Mouse (Mus musculus) neural tube, embryonic 12.5 days (tissue): ENCODE measurements around the gene 4933412E24Rik. TPM values are rescaled to one million over a fixed set of nuclear protein-coding genes. Genes with fewer than 3 reads are reported as not detected.

Experiments used
- ATAC-seq: fragments of 200-750 bp; cut with Nextera tagmentation; 2 replicates; pipeline ENCODE4 v1.8.0; 2017; ENCODE audit warnings: low read depth, mild to moderate bottlenecking, moderate TSS enrichment, moderate library complexity; ENCODE audit not compliant: low FRiP score
- H3K27ac ChIP-seq: fragments of 300-500 bp; sonication (generic); 2 replicates; pipeline ENCODE4 v1.5.1; 2016
- H3K27me3 ChIP-seq: fragments of 300-500 bp; sonication (generic); replicated peaks from 2 replicates; pipeline ENCODE4 v1.6.1; 2016; ENCODE audit warnings: mild to moderate bottlenecking
- H3K36me3 ChIP-seq: fragments of 300-500 bp; sonication (generic); 2 replicates; pipeline ENCODE4 v1.6.1; 2016; ENCODE audit warnings: mild to moderate bottlenecking
- H3K4me1 ChIP-seq: fragments of 300-500 bp; sonication (generic); 2 replicates; pipeline ENCODE4 v1.6.1; 2016
- H3K4me2 ChIP-seq: fragments of 300-500 bp; sonication (generic); replicated peaks from 2 replicates; pipeline ENCODE4 v1.6.1; 2016; ENCODE audit warnings: mild to moderate bottlenecking
- H3K4me3 ChIP-seq: fragments of 300-500 bp; sonication (generic); 2 replicates; pipeline ENCODE4 v1.5.1; 2016
- H3K9ac ChIP-seq: fragments of 300-500 bp; sonication (generic); 2 replicates; pipeline ENCODE4 v1.6.1; 2016; ENCODE audit warnings: mild to moderate bottlenecking
- H3K9me3 ChIP-seq: fragments of 300-500 bp; sonication (generic); 2 replicates; pipeline ENCODE4 v1.6.1; 2016; ENCODE audit warnings: mild to moderate bottlenecking
- WGBS: fragments of 180-500 bp; shearing (Covaris S2); methylation state at CpG from one replicate; pipeline ENCODE4 v1.1.7; 2016; 5-methylcytosine and 5-hydroxymethylcytosine counted together
- polyA plus RNA-seq: library from polyadenylated mRNA; unstranded; fragments of >200 nt; fragmentation: Nextera tagmentation; extraction: Ambion mirVana; gene quantifications from 2 replicates; pipeline ENCODE4 v1.2.1, GENCODE M21; 2016

Gene 4933412E24Rik
- polyA plus RNA-seq = not detected in 2 replicates

GRCm38 (mm10) chr15:60016513-60016912 is at the start of gene 4933412E24Rik:
4933412E24Rik (minus strand) TSS chr15:60016613.
- Histone ChIP-seq H3K4me2 (no peak within 1 kb of the TSS), H3K9me3 (no peaks in the 10 kb centered on the region), H3K9ac (no peak within 1 kb of the TSS), H3K4me1 (no peaks in the 10 kb centered on the region), H3K27me3 (no peaks in the 10 kb centered on the region), H3K4me3 (no peak within 1 kb of the TSS), H3K36me3 (no peaks in the 10 kb centered on the region), H3K27ac (no peak within 1 kb of the TSS)
- ATAC-seq = no peak
- WGBS = 94% methylated on average over 7 of the region's 7 CpGs

GRCm38 (mm10) chr15:60030728-60031127 is 14.3 kb upstream of the 4933412E24Rik start:
- no peaks in the 10 kb centered on the region for H3K4me1 ChIP-seq
- no peak overlapping the region for H3K9ac ChIP-seq
- H3K4me3 ChIP-seq = no peak overlapping the region
- ATAC-seq = no peak
- no peak overlapping the region for H3K4me2 ChIP-seq
- H3K27ac ChIP-seq = no peak overlapping the region
- no peaks in the 10 kb centered on the region for H3K36me3 ChIP-seq
- no peaks in the 10 kb centered on the region for H3K9me3 ChIP-seq
- no peaks in the 10 kb centered on the region for H3K27me3 ChIP-seq
- 59% methylated on average over 3 of the region's 3 CpGs for WGBS

- Histone ChIP-seq H3K36me3 (no peaks in the 10 kb centered on the region), H3K27ac (no peak overlapping the region), H3K9ac (no peak overlapping the region), H3K9me3 (no peaks in the 10 kb centered on the region), H3K27me3 (no peaks in the 10 kb centered on the region), H3K4me3 (no peak overlapping the region), H3K4me2 (no peak overlapping the region), H3K4me1 (no peaks in the 10 kb centered on the region)
- no peak for ATAC-seq
- WGBS = 60% methylated on average over 3 of the region's 3 CpGs
Observed at GRCm38 (mm10) chr15:60021256-60021655, 4.8 kb upstream of the 4933412E24Rik start.

- no peaks in the 10 kb centered on the region for H3K27me3 ChIP-seq
- no peak for ATAC-seq
- WGBS = 97% methylated on average over 4 of the region's 4 CpGs
Observed at GRCm38 (mm10) chr15:60010199-60010598, 6.2 kb downstream of the 4933412E24Rik start.

GRCm38 (mm10) chr15:60009610-60010009 is 6.8 kb downstream of the 4933412E24Rik start:
- H3K9ac ChIP-seq = no peak overlapping the region
- no peak for ATAC-seq
- no peaks in the 10 kb centered on the region for H3K9me3 ChIP-seq
- no peaks in the 10 kb centered on the region for H3K4me1 ChIP-seq
- no peak overlapping the region for H3K4me3 ChIP-seq
- H3K36me3 ChIP-seq = no peaks in the 10 kb centered on the region
- H3K4me2 ChIP-seq = no peak overlapping the region
- H3K27me3 ChIP-seq = no peaks in the 10 kb centered on the region
- no peak overlapping the region for H3K27ac ChIP-seq
- 89% methylated on average over 3 of the region's 3 CpGs for WGBS

More at GRCm38 (mm10) chr15:60010199-60010598, 6.2 kb downstream of the 4933412E24Rik start:
- Histone ChIP-seq H3K4me3 (no peak overlapping the region), H3K4me2 (no peak overlapping the region), H3K36me3 (no peaks in the 10 kb centered on the region), H3K27ac (no peak overlapping the region), H3K4me1 (no peaks in the 10 kb centered on the region), H3K9me3 (no peaks in the 10 kb centered on the region), H3K9ac (no peak overlapping the region)

GRCm38 (mm10) chr15:59983777-59984176 is 32.6 kb downstream of the 4933412E24Rik start:
- Histone ChIP-seq H3K4me1 (no peaks in the 10 kb centered on the region), H3K36me3 (no peaks in the 10 kb centered on the region), H3K9me3 (no peaks in the 10 kb centered on the region), H3K4me3 (no peak overlapping the region), H3K4me2 (no peak overlapping the region), H3K27me3 (no peaks in the 10 kb centered on the region), H3K9ac (no peak overlapping the region), H3K27ac (no peak overlapping the region)
- no peak for ATAC-seq
- 52% methylated on average over 4 of the region's 4 CpGs for WGBS

- Histone ChIP-seq H3K9me3 (no peaks in the 10 kb centered on the region), H3K9ac (no peak overlapping the region), H3K36me3 (no peaks in the 10 kb centered on the region), H3K4me1 (no peaks in the 10 kb centered on the region), H3K4me3 (no peak overlapping the region), H3K27ac (no peak overlapping the region), H3K4me2 (no peak overlapping the region), H3K27me3 (no peaks in the 10 kb centered on the region)
- no peak for ATAC-seq
- 71% methylated on average over 3 of the region's 3 CpGs for WGBS
Observed at GRCm38 (mm10) chr15:59975310-59975709, 41.1 kb downstream of the 4933412E24Rik start.

GRCm38 (mm10) chr15:59974584-59974983 is 41.8 kb downstream of the 4933412E24Rik start:
- WGBS = 67% methylated on average over 5 of the region's 5 CpGs

GRCm38 (mm10) chr15:59973651-59974519 is 42.5 kb downstream of the 4933412E24Rik start:
- ATAC-seq = no peak
- Histone ChIP-seq H3K4me2 (no peak overlapping the region), H3K27ac (no peak overlapping the region), H3K9ac (no peak overlapping the region), H3K4me3 (no peak overlapping the region), H3K9me3 (no peaks in the 10 kb centered on the region), H3K4me1 (no peaks in the 10 kb centered on the region), H3K27me3 (no peaks in the 10 kb centered on the region), H3K36me3 (no peaks in the 10 kb centered on the region)
- WGBS = 71% methylated on average over 7 of the region's 7 CpGs

More at GRCm38 (mm10) chr15:59974584-59974983, 41.8 kb downstream of the 4933412E24Rik start:
- Histone ChIP-seq H3K27me3 (no peaks in the 10 kb centered on the region), H3K4me2 (no peak overlapping the region), H3K27ac (no peak overlapping the region), H3K9me3 (no peaks in the 10 kb centered on the region), H3K36me3 (no peaks in the 10 kb centered on the region), H3K4me3 (no peak overlapping the region), H3K9ac (no peak overlapping the region), H3K4me1 (no peaks in the 10 kb centered on the region)
- no peak for ATAC-seq
